Comparison of ENCODE assay signal across 13 mouse cellular contexts in genomic region chrX:105684433-105684832, GRCm38 (mm10).
DNase-seq lines count a peak whose midpoint lies in the region; ATAC-seq lines count a peak whose summit lies in the region.
"Had no signal": no experiment of that assay in that cellular context is flagged by ENCODE, and none has a peak within 500 bp of the region (broad histone marks: within the 10 kb centered on the region; RNA-seq: fewer than 3 reads in every experiment).

No protein-coding gene starts in this region.

- ATAC-seq in kidney, embryonic 16.5 days (ENCODE audit: low FRiP score, low TSS enrichment): no peak
- ATAC-seq in intestine, embryonic 15.5 days: peak; percentile 89
- no peak for ATAC-seq in monocyte, adult 5-6 weeks (replicated peaks; ENCODE audit: insufficient number of reproducible peaks, low FRiP score, low TSS enrichment, poor library complexity, severe bottlenecking)
- ATAC-seq: hindbrain, embryonic 16.5 days had no signal

- peak; percentile 10 for DNase-seq in kidney, adult 11 months
- peak; percentile 2 for DNase-seq in cerebellum, adult 9-10 months
- peak; percentile 7 for DNase-seq in lung, postnatal 14 days
- no peak for DNase-seq in limb, embryonic 10.5 days (ENCODE audit: low spot score)
- no peak for DNase-seq in thymus, postnatal 14 days
- DNase-seq: layer of hippocampus, postnatal 36 days; right cerebral cortex, adult 18-20 months had no signal

- H3K27ac ChIP-seq in kidney, embryonic 16.5 days (ENCODE audit: low read length): no peak overlapping the region
- no peak overlapping the region for H3K27ac ChIP-seq in intestine, embryonic 15.5 days
- no peak overlapping the region for H3K27ac ChIP-seq in limb, embryonic 10.5 days
- H3K27ac ChIP-seq: liver, embryonic 14.5 days had no signal

- H3K27me3 ChIP-seq in kidney, embryonic 16.5 days (ENCODE audit: insufficient read depth, low read length): no peaks in the 10 kb centered on the region; the same call in 1 of the 2 replicates
- no peaks in the 10 kb centered on the region for H3K27me3 ChIP-seq in intestine, embryonic 15.5 days (replicated peaks)
- H3K27me3 ChIP-seq in limb, embryonic 10.5 days (ENCODE audit: low read depth, poor library complexity, severe bottlenecking): peaks cover 75% of the 10 kb centered on the region
- H3K27me3 ChIP-seq: CH12.LX had no signal

- no peak overlapping the region for H3K9ac ChIP-seq in kidney, embryonic 16.5 days (replicated peaks; ENCODE audit: low read length)
- no peak overlapping the region for H3K9ac ChIP-seq in intestine, embryonic 15.5 days
- H3K9ac ChIP-seq: liver, embryonic 14.5 days had no signal

- WGBS in kidney, embryonic 16.5 days: 59% methylated on average over 4 of the region's 4 CpGs
- WGBS in intestine, embryonic 15.5 days: 64% methylated on average over 4 of the region's 4 CpGs
- WGBS in limb, embryonic 10.5 days: 72% methylated on average over 4 of the region's 4 CpGs

- H3K4me1 ChIP-seq in kidney, embryonic 16.5 days (ENCODE audit: insufficient read depth, low read length): no peaks in the 10 kb centered on the region
- H3K4me1 ChIP-seq in intestine, embryonic 15.5 days (replicated peaks): no peaks in the 10 kb centered on the region
- H3K4me1 ChIP-seq in limb, embryonic 10.5 days: no peaks in the 10 kb centered on the region

- H3K9me3 ChIP-seq in kidney, embryonic 16.5 days (ENCODE audit: low read length): no peaks in the 10 kb centered on the region
- no peaks in the 10 kb centered on the region for H3K9me3 ChIP-seq in intestine, embryonic 15.5 days
- H3K9me3 ChIP-seq in limb, embryonic 10.5 days (replicated peaks): no peaks in the 10 kb centered on the region

- H3K4me3 ChIP-seq in kidney, embryonic 16.5 days (ENCODE audit: low read length): no peak overlapping the region
- no peak overlapping the region for H3K4me3 ChIP-seq in intestine, embryonic 15.5 days (replicated peaks)
- H3K4me3 ChIP-seq in limb, embryonic 10.5 days: no peak overlapping the region

- H3K4me2 ChIP-seq in kidney, embryonic 16.5 days (replicated peaks; ENCODE audit: low read depth, low read length): no peak overlapping the region
- no peak overlapping the region for H3K4me2 ChIP-seq in intestine, embryonic 15.5 days (replicated peaks)

- H3K36me3 ChIP-seq in kidney, embryonic 16.5 days (ENCODE audit: insufficient read depth, low read length): no peaks in the 10 kb centered on the region
- H3K36me3 ChIP-seq in intestine, embryonic 15.5 days: no peaks in the 10 kb centered on the region
- H3K36me3 ChIP-seq in limb, embryonic 10.5 days: no peaks in the 10 kb centered on the region

Comparison
In these comparisons a context has a peak if more than half of its experiments do, and no peak if none do; other contexts are left out.
1. DNase-seq: peak in kidney, adult 11 months (single experiment), cerebellum, adult 9-10 months (single experiment) and lung, postnatal 14 days (single experiment); none in limb, embryonic 10.5 days (single experiment) and thymus, postnatal 14 days (single experiment).